Mouse (Mus musculus): ENCODE measurements at regions not wholly inside any gene's neighbourhood (a gene's known extent, or its start where the extent isn't known, plus 50 kb on each side); places are given as distances from the start of the nearest gene placed in this dataset.

- Histone ChIP-seq H3K4me3 (ENCODE audit: low read depth, low read length) (no peak overlapping the region), H3K27ac (ENCODE audit: low read length) (no peak overlapping the region), H3K9ac (ENCODE audit: low read depth, low read length) (no peak overlapping the region), H3K36me3 (ENCODE audit: control insufficient read depth, insufficient read depth) (no peaks in the 10 kb centered on the region), H3K9me3 (replicated peaks; ENCODE audit: control insufficient read depth, low read length) (no peaks in the 10 kb centered on the region), H3K4me2 (ENCODE audit: low read depth, low read length) (no peak overlapping the region), H3K27me3 (ENCODE audit: control insufficient read depth, insufficient read depth, low read depth, low read length) (no peaks in the 10 kb centered on the region), H3K4me1 (ENCODE audit: control insufficient read depth, low read depth, low read length) (no peaks in the 10 kb centered on the region)
- 20% methylated on average over 6 of the region's 6 CpGs for WGBS (ENCODE audit: insufficient replicate concordance)
- ATAC-seq (ENCODE audit: low read depth) = no peak
These were observed 112.8 kb upstream of the Zfp706 start for GRCm38 (mm10) chr15:37120381-37120780.

GRCm38 (mm10) chr15:37114119-37114518, 106.5 kb upstream of the Zfp706 start:
- no peaks in the 10 kb centered on the region for H3K4me1 ChIP-seq (ENCODE audit: control insufficient read depth, low read depth, low read length)
- H3K36me3 ChIP-seq (ENCODE audit: control insufficient read depth, insufficient read depth) = no peaks in the 10 kb centered on the region
- H3K4me2 ChIP-seq (ENCODE audit: low read depth, low read length) = no peak overlapping the region
- no peak for ATAC-seq (ENCODE audit: low read depth)
- no peak overlapping the region for H3K9ac ChIP-seq (ENCODE audit: low read depth, low read length)
- no peaks in the 10 kb centered on the region for H3K27me3 ChIP-seq (ENCODE audit: control insufficient read depth, insufficient read depth, low read depth, low read length)
- no peaks in the 10 kb centered on the region for H3K9me3 ChIP-seq (replicated peaks; ENCODE audit: control insufficient read depth, low read length)
- no peak overlapping the region for H3K4me3 ChIP-seq (ENCODE audit: low read depth, low read length)
- H3K27ac ChIP-seq (ENCODE audit: low read length) = no peak overlapping the region
- WGBS (ENCODE audit: insufficient replicate concordance) = 13% methylated on average over 8 of the region's 8 CpGs

- 76% methylated on average over 14 of the region's 14 CpGs for WGBS (ENCODE audit: insufficient replicate concordance)
- H3K9me3 ChIP-seq (replicated peaks; ENCODE audit: control insufficient read depth, low read length) = no peaks in the 10 kb centered on the region
- no peak overlapping the region for H3K27ac ChIP-seq (ENCODE audit: low read length)
- no peaks in the 10 kb centered on the region for H3K27me3 ChIP-seq (ENCODE audit: control insufficient read depth, insufficient read depth, low read depth, low read length)
- H3K9ac ChIP-seq (ENCODE audit: low read depth, low read length) = no peak overlapping the region
- no peaks in the 10 kb centered on the region for H3K4me1 ChIP-seq (ENCODE audit: control insufficient read depth, low read depth, low read length)
- ATAC-seq (ENCODE audit: low read depth) = no peak
- H3K4me3 ChIP-seq (ENCODE audit: low read depth, low read length) = no peak overlapping the region
- H3K4me2 ChIP-seq (ENCODE audit: low read depth, low read length) = no peak overlapping the region
- no peaks in the 10 kb centered on the region for H3K36me3 ChIP-seq (ENCODE audit: control insufficient read depth, insufficient read depth)
These were observed 102.9 kb upstream of the Zfp706 start for GRCm38 (mm10) chr15:37110462-37110861.

GRCm38 (mm10) chr15:37102035-37102555, 94.5 kb upstream of the Zfp706 start:
- Histone ChIP-seq H3K4me1 (ENCODE audit: control insufficient read depth, low read depth, low read length) (peaks cover 5% of the 10 kb centered on the region; the same call in 1 of the 2 replicates), H3K27ac (ENCODE audit: low read length) (no peak overlapping the region), H3K9me3 (replicated peaks; ENCODE audit: control insufficient read depth, low read length) (no peaks in the 10 kb centered on the region), H3K27me3 (ENCODE audit: control insufficient read depth, insufficient read depth, low read depth, low read length) (no peaks in the 10 kb centered on the region), H3K4me2 (ENCODE audit: low read depth, low read length) (no peak overlapping the region), H3K4me3 (ENCODE audit: low read depth, low read length) (no peak overlapping the region), H3K9ac (ENCODE audit: low read depth, low read length) (no peak overlapping the region), H3K36me3 (ENCODE audit: control insufficient read depth, insufficient read depth) (no peaks in the 10 kb centered on the region)
- WGBS (ENCODE audit: insufficient replicate concordance) = 57% methylated on average over 2 of the region's 2 CpGs
- no peak for ATAC-seq (ENCODE audit: low read depth)

- no peaks in the 10 kb centered on the region for H3K27me3 ChIP-seq (ENCODE audit: control insufficient read depth, insufficient read depth, low read depth, low read length)
- H3K9ac ChIP-seq (ENCODE audit: low read depth, low read length) = no peak overlapping the region
- 81% methylated on average over 1 of the region's 1 CpGs for WGBS (ENCODE audit: insufficient replicate concordance)
- no peak overlapping the region for H3K4me2 ChIP-seq (ENCODE audit: low read depth, low read length)
- H3K36me3 ChIP-seq (ENCODE audit: control insufficient read depth, insufficient read depth) = no peaks in the 10 kb centered on the region
- no peaks in the 10 kb centered on the region for H3K9me3 ChIP-seq (replicated peaks; ENCODE audit: control insufficient read depth, low read length)
- H3K4me1 ChIP-seq (ENCODE audit: control insufficient read depth, low read depth, low read length) = peaks cover 5% of the 10 kb centered on the region; the same call in 1 of the 2 replicates
- H3K4me3 ChIP-seq (ENCODE audit: low read depth, low read length) = no peak overlapping the region
- no peak overlapping the region for H3K27ac ChIP-seq (ENCODE audit: low read length)
- ATAC-seq (ENCODE audit: low read depth) = no peak
These were observed 93.8 kb upstream of the Zfp706 start for GRCm38 (mm10) chr15:37101419-37101818.

GRCm38 (mm10) chr15:37100767-37101288, 93.3 kb upstream of the Zfp706 start:
- WGBS (ENCODE audit: insufficient replicate concordance) = 39% methylated on average over 6 of the region's 6 CpGs
- Histone ChIP-seq H3K4me3 (ENCODE audit: low read depth, low read length) (peak overlapping the region; percentile 36), H3K27me3 (ENCODE audit: control insufficient read depth, insufficient read depth, low read depth, low read length) (no peaks in the 10 kb centered on the region), H3K36me3 (ENCODE audit: control insufficient read depth, insufficient read depth) (no peaks in the 10 kb centered on the region), H3K9ac (ENCODE audit: low read depth, low read length) (no peak overlapping the region), H3K27ac (ENCODE audit: low read length) (no peak overlapping the region), H3K4me1 (ENCODE audit: control insufficient read depth, low read depth, low read length) (peaks cover 5% of the 10 kb centered on the region; the same call in 1 of the 2 replicates), H3K9me3 (replicated peaks; ENCODE audit: control insufficient read depth, low read length) (no peaks in the 10 kb centered on the region), H3K4me2 (ENCODE audit: low read depth, low read length) (peak overlapping the region; percentile 55)
- ATAC-seq (ENCODE audit: low read depth) = peak; percentile 22; the same call in 1 of the 2 replicates

GRCm38 (mm10) chr15:37099927-37100766, 92.6 kb upstream of the Zfp706 start:
- ATAC-seq (ENCODE audit: low read depth) = peak; percentile 94

GRCm38 (mm10) chr15:37099176-37099575, 91.6 kb upstream of the Zfp706 start:
- H3K27ac ChIP-seq (ENCODE audit: low read length) = no peak overlapping the region
- H3K4me2 ChIP-seq (ENCODE audit: low read depth, low read length) = no peak overlapping the region
- WGBS (ENCODE audit: insufficient replicate concordance) = 79% methylated on average over 1 of the region's 1 CpGs
- H3K9ac ChIP-seq (ENCODE audit: low read depth, low read length) = no peak overlapping the region
- peaks cover 5% of the 10 kb centered on the region; the same call in 1 of the 2 replicates for H3K4me1 ChIP-seq (ENCODE audit: control insufficient read depth, low read depth, low read length)
- no peaks in the 10 kb centered on the region for H3K27me3 ChIP-seq (ENCODE audit: control insufficient read depth, insufficient read depth, low read depth, low read length)
- no peak for ATAC-seq (ENCODE audit: low read depth)
- no peaks in the 10 kb centered on the region for H3K36me3 ChIP-seq (ENCODE audit: control insufficient read depth, insufficient read depth)
- no peaks in the 10 kb centered on the region for H3K9me3 ChIP-seq (replicated peaks; ENCODE audit: control insufficient read depth, low read length)
- H3K4me3 ChIP-seq (ENCODE audit: low read depth, low read length) = no peak overlapping the region

More at GRCm38 (mm10) chr15:37099927-37100766, 92.6 kb upstream of the Zfp706 start:
- Histone ChIP-seq H3K27me3 (ENCODE audit: control insufficient read depth, insufficient read depth, low read depth, low read length) (no peaks in the 10 kb centered on the region), H3K4me2 (ENCODE audit: low read depth, low read length) (peak overlapping the region; percentile 55), H3K9me3 (replicated peaks; ENCODE audit: control insufficient read depth, low read length) (no peaks in the 10 kb centered on the region), H3K36me3 (ENCODE audit: control insufficient read depth, insufficient read depth) (no peaks in the 10 kb centered on the region), H3K27ac (ENCODE audit: low read length) (no peak overlapping the region; the same call in 1 of the 2 replicates), H3K4me3 (ENCODE audit: low read depth, low read length) (peak overlapping the region; percentile 36), H3K9ac (ENCODE audit: low read depth, low read length) (no peak overlapping the region), H3K4me1 (ENCODE audit: control insufficient read depth, low read depth, low read length) (peaks cover 5% of the 10 kb centered on the region; the same call in 1 of the 2 replicates)
- WGBS (ENCODE audit: insufficient replicate concordance) = 22% methylated on average over 17 of the region's 17 CpGs

- no peak for ATAC-seq (ENCODE audit: low read depth)
- no peak overlapping the region for H3K4me2 ChIP-seq (ENCODE audit: low read depth, low read length)
- no peak overlapping the region for H3K4me3 ChIP-seq (ENCODE audit: low read depth, low read length)
- H3K4me1 ChIP-seq (ENCODE audit: control insufficient read depth, low read depth, low read length) = peaks cover 5% of the 10 kb centered on the region; the same call in 1 of the 2 replicates
- no peak overlapping the region for H3K9ac ChIP-seq (ENCODE audit: low read depth, low read length)
- WGBS (ENCODE audit: insufficient replicate concordance) = 80% methylated on average over 7 of the region's 7 CpGs
- no peak overlapping the region for H3K27ac ChIP-seq (ENCODE audit: low read length)
- no peaks in the 10 kb centered on the region for H3K36me3 ChIP-seq (ENCODE audit: control insufficient read depth, insufficient read depth)
- no peaks in the 10 kb centered on the region for H3K9me3 ChIP-seq (replicated peaks; ENCODE audit: control insufficient read depth, low read length)
- no peaks in the 10 kb centered on the region for H3K27me3 ChIP-seq (ENCODE audit: control insufficient read depth, insufficient read depth, low read depth, low read length)
These were observed 89.9 kb upstream of the Zfp706 start for GRCm38 (mm10) chr15:37097426-37097825.
